Mouse (Mus musculus): ENCODE data around the gene Trpm8. TPM values are rescaled to one million over a fixed set of nuclear protein-coding genes. Genes with fewer than 3 reads are reported as not detected.

Gene Trpm8
- polyA plus RNA-seq, 2 experiments: not detected

GRCm38 (mm10) chr1:88294650-88295049 lies 17.2 kb downstream of the Trpm8 start:
- Histone ChIP-seq H3K4me2 (ENCODE audit: low read depth) (no peak overlapping the region), H3K27me3 (ENCODE audit: control insufficient read depth, insufficient read depth, low read length) (no peaks in the 10 kb centered on the region), H3K9ac (replicated peaks) (no peak overlapping the region), H3K36me3 (replicated peaks; ENCODE audit: control insufficient read depth, insufficient read depth, low read depth) (no peaks in the 10 kb centered on the region), H3K27ac (no peak overlapping the region), H3K4me1 (replicated peaks; ENCODE audit: control insufficient read depth in 2 of 2, insufficient read depth in 2 of 2, low read length in 1 of 2) (no peaks in the 10 kb centered on the region), H3K4me3 (ENCODE audit: insufficient read depth in 1 of 2, low read depth in 2 of 2, low read length in 2 of 2) (no peak overlapping the region), H3K9me3 (ENCODE audit: control insufficient read depth, low read length) (peaks cover 5% of the 10 kb centered on the region)
- DNase-seq (ENCODE audit: low read depth in 3 of 3, low spot score in 3 of 3) (no peak), ATAC-seq (ENCODE audit: insufficient read depth) (no peak)
- 16% methylated on average over 1 of the region's 1 CpGs for WGBS (ENCODE audit: insufficient replicate concordance)
- TF ChIP-seq EP300 (IDR thresholded peaks at IDR 0.05; ENCODE audit: low read depth): no peak

DNA sequence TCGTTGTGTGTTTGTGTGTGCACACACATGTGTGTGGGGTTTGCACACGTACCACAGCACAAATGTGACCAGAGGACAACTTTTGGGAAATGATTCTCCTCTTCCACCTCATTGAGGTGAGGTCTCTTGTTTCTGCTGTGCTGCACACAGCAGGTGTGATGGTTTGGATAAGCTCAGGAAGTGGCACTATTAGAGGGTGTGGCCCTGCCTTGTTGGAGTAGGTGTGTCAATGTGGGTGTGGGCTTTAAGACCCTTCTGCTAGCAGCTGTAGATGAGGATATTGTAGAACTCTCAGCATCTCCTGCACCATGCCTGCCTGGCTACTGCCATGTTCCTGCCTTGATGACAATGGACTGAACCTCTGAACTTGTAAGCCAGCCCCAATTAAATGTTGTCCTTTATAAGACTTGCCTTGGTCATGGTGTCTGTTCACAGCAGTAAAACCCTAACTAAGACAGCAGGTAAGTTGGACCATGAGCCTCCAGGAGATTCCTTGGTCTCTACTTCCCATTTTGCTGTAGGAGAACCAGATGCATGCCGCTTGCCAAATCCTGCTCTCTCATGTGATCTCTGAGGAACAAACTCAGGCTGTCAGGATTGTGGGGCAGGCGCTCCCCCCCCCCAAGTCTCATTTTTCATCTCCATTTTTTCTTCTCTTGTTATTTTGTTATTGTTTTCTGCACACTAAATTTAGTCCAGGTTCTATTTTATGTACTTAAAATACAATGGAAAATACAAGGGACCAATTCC lies 18.9 kb downstream of the Trpm8 start:
- ATAC-seq (ENCODE audit: insufficient read depth): no peak
- Histone ChIP-seq H3K9me3 (ENCODE audit: control insufficient read depth, low read length) (peaks cover 7% of the 10 kb centered on the region), H3K36me3 (replicated peaks; ENCODE audit: control insufficient read depth, insufficient read depth, low read depth) (no peaks in the 10 kb centered on the region), H3K27ac (no peak overlapping the region), H3K4me1 (replicated peaks; ENCODE audit: control insufficient read depth in 2 of 2, insufficient read depth in 2 of 2, low read length in 1 of 2) (no peaks in the 10 kb centered on the region), H3K4me3 (ENCODE audit: insufficient read depth in 1 of 2, low read depth in 2 of 2, low read length in 2 of 2) (no peak overlapping the region), H3K4me2 (ENCODE audit: low read depth) (no peak overlapping the region), H3K27me3 (ENCODE audit: control insufficient read depth, insufficient read depth, low read length) (no peaks in the 10 kb centered on the region), H3K9ac (replicated peaks) (no peak overlapping the region)
- WGBS (ENCODE audit: insufficient replicate concordance): 50% methylated on average over 4 of the region's 4 CpGs
- DNase-seq (ENCODE audit: low read depth in 3 of 3, low spot score in 3 of 3): no peak
- TF ChIP-seq CTCF (IDR thresholded peaks at IDR 0.05; ENCODE audit: low read depth): no peak
- no peak for TF ChIP-seq EP300 (IDR thresholded peaks at IDR 0.05; ENCODE audit: low read depth)

- no peak overlapping the region for H3K4me2 ChIP-seq (ENCODE audit: low read depth)
- H3K9me3 ChIP-seq (ENCODE audit: control insufficient read depth, low read length): peaks cover 10% of the 10 kb centered on the region
- peak in 1 of 3 experiments; percentile 7 for DNase-seq (ENCODE audit: low read depth in 3 of 3, low spot score in 3 of 3)
- 46% methylated on average over 7 of the region's 7 CpGs for whole genome bisulfite sequencing (ENCODE audit: insufficient replicate concordance)
- H3K36me3 ChIP-seq (replicated peaks; ENCODE audit: control insufficient read depth, insufficient read depth, low read depth): no peaks in the 10 kb centered on the region
- H3K4me3 ChIP-seq (ENCODE audit: insufficient read depth in 1 of 2, low read depth in 2 of 2, low read length in 2 of 2): no peak overlapping the region
- H3K27me3 ChIP-seq (ENCODE audit: control insufficient read depth, insufficient read depth, low read length): no peaks in the 10 kb centered on the region
- H3K27ac ChIP-seq: no peak overlapping the region
- ATAC-seq (ENCODE audit: insufficient read depth): no peak
- H3K9ac ChIP-seq (replicated peaks): no peak overlapping the region
- no peaks in the 10 kb centered on the region for H3K4me1 ChIP-seq (replicated peaks; ENCODE audit: control insufficient read depth in 2 of 2, insufficient read depth in 2 of 2, low read length in 1 of 2)
- no peak for TF ChIP-seq EP300 (IDR thresholded peaks at IDR 0.05; ENCODE audit: low read depth)
- TF ChIP-seq CTCF (IDR thresholded peaks at IDR 0.05; ENCODE audit: low read depth): no peak
Measured at GRCm38 (mm10) chr1:88297480-88298258, 20.2 kb downstream of the Trpm8 start.

DNA sequence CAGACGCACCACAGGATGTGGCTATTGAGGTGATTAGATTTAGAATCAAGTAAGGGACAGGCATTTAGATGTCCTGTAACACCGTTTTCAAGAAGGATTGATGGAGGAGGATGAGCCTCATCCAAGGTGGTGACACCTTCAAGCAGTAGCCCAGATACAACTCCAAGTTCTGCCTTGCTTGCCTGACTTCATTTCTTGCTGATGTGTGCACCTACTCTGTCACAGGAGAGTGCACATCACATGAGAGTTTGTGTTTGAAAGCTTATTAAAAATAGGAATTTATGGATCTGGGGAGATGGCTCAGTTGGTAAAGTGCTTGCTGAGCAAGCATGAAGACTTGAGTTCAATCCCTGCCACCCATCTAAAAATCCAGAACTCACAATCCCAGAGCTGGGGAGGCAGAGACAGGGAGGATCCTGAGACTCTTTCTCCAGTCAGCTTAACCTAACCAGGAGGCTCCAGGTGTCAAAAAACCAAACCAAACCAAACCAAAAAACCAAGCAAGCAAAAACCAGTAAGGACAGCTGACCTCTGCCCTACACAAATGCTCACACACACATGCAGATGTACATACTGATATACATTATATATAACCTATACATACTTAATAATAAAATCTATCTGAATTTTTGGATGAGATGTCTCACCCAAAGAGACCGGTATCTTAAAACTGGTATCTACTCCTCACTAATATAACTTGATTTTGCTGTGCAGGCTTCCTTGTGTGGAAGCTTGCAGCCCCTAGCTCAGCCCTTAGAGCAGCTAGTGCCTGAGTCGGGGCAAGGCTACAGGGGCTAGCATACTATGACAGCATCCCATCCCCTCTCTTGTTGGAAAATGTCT lies 21.4 kb downstream of the Trpm8 start:
- H3K36me3 ChIP-seq (replicated peaks; ENCODE audit: control insufficient read depth, insufficient read depth, low read depth): no peaks in the 10 kb centered on the region
- no peaks in the 10 kb centered on the region for H3K27me3 ChIP-seq (ENCODE audit: control insufficient read depth, insufficient read depth, low read length)
- H3K4me2 ChIP-seq (ENCODE audit: low read depth): no peak overlapping the region
- ATAC-seq (ENCODE audit: insufficient read depth) (no peak), DNase-seq (ENCODE audit: low read depth in 3 of 3, low spot score in 3 of 3) (no peak)
- H3K9me3 ChIP-seq (ENCODE audit: control insufficient read depth, low read length): peaks cover 17% of the 10 kb centered on the region
- WGBS (ENCODE audit: insufficient replicate concordance): 40% methylated on average over 4 of the region's 4 CpGs
- no peak overlapping the region for H3K27ac ChIP-seq
- no peak overlapping the region for H3K4me3 ChIP-seq (ENCODE audit: insufficient read depth in 1 of 2, low read depth in 2 of 2, low read length in 2 of 2)
- no peaks in the 10 kb centered on the region for H3K4me1 ChIP-seq (replicated peaks; ENCODE audit: control insufficient read depth in 2 of 2, insufficient read depth in 2 of 2, low read length in 1 of 2)
- TF ChIP-seq CTCF (IDR thresholded peaks at IDR 0.05; ENCODE audit: low read depth) (no peak), EP300 (IDR thresholded peaks at IDR 0.05; ENCODE audit: low read depth) (no peak)
- H3K9ac ChIP-seq (replicated peaks): no peak overlapping the region
